Mouse (Mus musculus): ENCODE results near the gene Zfp36l1.

The Zfp36l1 gene

GRCm38 (mm10) chr12:80112852-80113551 is at the start of gene Zfp36l1:
Zfp36l1 (minus strand) TSS chr12:80113013.
- DNase-seq (ENCODE audit: low read depth, low spot score): no peak

GRCm38 (mm10) chr12:80162448-80162847 is 49.6 kb upstream of the Zfp36l1 start:
- no peak for DNase-seq (ENCODE audit: low read depth, low spot score)

DNA sequence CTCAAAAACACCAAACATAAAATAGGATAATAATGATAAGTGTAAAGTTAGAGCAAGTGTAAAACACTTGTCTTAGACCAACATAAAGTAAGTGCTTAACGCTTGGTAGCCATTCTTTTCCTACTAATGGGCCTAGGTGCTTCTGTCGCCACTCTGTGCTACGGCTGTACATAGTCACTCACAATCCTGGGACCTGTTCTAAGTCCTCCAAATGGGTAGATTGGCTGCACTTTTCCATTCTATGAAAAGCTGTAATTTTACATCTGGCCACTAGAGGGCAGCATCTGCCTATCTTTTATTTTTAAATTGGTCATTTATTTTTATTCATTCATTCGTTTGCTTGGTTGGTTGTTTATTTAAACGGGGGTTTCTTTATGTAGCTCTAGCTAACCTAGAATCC is 44.9 kb upstream of the Zfp36l1 start:
- no peak for DNase-seq (ENCODE audit: low read depth, low spot score)

- no peak for DNase-seq (ENCODE audit: low read depth, low spot score)
Observed at GRCm38 (mm10) chr12:80153687-80154326, 41.0 kb upstream of the Zfp36l1 start.

DNA sequence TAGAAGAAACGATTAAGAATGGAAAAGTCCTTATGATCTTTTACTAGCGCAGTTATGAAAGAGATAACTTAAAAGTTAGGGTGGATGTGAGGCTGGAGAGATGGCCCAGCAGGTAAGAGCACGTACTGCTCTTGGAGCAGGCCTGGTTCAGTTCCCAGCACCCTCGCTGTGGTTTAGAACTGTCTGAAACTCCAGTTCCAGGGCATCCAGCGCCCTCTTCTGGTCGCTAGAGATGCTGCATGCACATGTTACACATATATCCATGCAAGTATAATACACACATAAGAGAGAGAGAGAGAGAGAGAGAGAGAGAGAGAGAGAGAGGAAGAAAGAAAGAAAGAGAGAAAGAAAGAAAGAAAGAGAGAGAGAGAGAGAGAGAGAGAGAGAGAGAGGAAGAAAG is 40.3 kb upstream of the Zfp36l1 start:
- DNase-seq (ENCODE audit: low read depth, low spot score): no peak

GRCm38 (mm10) chr12:80151821-80152220 is 39.0 kb upstream of the Zfp36l1 start:
- DNase-seq (ENCODE audit: low read depth, low spot score): no peak

- no peak for DNase-seq (ENCODE audit: low read depth, low spot score)
Observed at GRCm38 (mm10) chr12:80150624-80151023, 37.8 kb upstream of the Zfp36l1 start.

- DNase-seq (ENCODE audit: low read depth, low spot score): no peak
Observed at GRCm38 (mm10) chr12:80147563-80148214, 34.9 kb upstream of the Zfp36l1 start.

DNA sequence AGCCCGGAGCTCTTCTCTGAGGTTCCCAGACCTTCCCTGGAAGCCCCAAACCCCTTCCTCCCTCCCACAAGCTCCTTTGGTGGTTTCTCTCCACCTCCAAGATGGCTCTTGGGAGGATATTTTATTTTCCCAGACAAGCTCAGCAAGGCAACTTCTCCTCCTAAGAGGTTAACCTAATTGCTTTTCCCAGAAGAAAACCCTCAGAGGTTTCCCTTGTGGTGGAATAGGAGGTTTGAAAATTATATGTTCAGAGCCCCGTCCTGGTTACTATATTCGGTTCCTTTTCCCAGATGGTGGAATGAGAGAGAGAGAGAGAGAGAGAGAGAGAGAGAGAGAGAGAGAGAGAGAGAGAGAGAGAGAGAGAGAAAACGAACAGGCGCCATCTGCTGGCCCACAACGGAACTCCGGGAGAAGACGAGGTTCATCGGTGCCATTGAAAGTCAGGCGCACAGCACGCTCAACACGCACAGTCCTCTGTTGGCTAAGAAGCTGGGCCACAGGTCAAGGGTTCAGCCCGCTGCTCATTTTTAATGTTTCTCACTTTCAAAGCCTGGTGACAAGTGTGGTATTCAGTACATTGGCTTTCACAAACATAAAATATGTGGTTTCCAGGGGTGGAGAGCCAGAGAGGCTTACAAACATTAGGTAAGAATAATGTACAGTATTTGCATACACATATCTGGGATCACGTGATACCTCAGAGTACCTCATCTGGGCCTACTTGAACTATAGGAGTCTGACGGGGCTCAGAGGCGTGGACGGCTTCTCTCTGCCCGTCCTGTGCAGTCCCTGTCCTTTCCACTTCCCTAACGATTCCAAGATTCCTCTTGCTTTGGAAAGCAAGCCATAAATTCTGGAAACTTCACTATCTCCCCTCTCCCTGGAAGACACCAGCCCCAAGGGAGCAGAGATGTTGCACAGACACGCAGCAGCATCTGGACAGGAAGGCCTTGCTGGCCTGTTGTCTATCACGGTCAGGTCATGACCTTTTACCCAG is 33.7 kb upstream of the Zfp36l1 start:
- DNase-seq (ENCODE audit: low read depth, low spot score): peak; percentile 67

DNA sequence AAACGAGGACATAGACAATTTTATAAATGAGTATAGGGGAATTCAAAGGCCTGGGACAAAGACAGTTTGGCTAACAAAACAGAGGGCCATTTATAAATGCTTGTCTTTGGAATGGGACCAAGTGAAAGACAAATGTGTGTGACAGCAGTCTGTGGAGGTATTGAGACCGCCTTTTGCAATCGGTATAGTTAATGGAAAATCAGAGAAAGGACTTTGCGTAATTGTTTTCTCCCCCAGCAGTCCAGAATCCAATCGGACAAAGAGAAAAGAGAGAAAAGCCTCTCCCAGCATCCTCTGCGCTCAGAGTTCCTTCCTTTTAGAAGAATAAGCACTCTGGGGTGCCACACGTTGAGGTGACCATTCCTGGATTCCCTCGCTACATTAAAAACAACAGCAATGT is 32.6 kb upstream of the Zfp36l1 start:
- DNase-seq (ENCODE audit: low read depth, low spot score): no peak

DNA sequence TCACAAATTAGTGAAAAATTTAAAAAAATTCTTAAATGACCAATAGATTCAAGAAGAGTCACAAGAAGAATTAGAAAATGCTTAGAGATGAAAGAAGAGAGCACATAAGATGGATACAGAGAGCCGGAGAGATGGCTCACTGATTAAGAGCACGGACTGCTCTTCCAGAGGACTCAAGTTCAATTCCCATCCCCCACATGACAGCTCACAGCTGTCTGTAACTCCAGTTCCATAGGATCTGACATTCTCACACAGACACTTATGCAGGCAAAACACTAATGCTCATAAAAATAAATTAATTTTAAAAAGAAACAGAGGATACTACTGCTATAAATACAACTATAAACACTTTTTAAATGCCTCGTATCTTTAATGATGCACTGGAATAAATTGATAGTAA is 32.0 kb upstream of the Zfp36l1 start:
- no peak for DNase-seq (ENCODE audit: low read depth, low spot score)

DNA sequence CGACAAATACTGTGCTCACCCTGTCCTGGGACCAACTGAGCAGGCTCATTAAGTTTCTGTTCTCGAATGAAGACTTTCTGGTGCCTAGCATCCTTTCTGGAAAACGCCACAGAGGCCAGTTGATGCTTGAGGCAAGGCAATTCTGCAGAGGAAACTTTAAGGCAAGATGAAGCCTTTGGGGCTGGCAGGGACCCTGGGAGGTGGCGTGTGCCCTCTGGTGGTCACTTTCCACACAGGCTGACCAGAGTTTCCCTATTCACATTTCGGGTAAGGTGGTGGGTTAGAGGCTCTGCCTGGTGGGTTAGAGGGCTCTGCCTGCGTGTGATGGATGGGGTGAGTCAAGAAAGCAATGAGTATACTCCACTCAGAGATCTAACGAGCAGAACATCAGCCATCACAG is 28.7 kb upstream of the Zfp36l1 start:
- DNase-seq (ENCODE audit: low read depth, low spot score): no peak

DNA sequence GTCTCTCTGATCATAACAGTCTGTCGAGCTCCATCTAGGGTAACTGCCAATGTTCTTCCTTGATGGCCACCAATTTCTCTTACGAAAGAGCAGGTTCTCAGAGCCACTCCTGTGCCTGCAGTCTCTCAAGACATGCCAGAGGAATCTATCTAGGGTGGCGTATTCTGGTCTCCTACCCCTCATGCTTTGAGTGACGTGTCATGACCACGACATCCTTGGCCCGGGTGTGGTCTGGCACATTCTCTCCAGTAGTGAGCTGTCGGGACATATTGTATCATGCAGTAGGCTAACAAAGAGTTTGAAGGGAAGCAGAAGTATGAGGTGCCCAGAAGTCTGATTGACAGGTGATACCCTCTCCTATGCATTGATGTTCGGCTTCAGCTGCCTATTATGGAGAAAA is 28.2 kb upstream of the Zfp36l1 start:
- no peak for DNase-seq (ENCODE audit: low read depth, low spot score)

DNA sequence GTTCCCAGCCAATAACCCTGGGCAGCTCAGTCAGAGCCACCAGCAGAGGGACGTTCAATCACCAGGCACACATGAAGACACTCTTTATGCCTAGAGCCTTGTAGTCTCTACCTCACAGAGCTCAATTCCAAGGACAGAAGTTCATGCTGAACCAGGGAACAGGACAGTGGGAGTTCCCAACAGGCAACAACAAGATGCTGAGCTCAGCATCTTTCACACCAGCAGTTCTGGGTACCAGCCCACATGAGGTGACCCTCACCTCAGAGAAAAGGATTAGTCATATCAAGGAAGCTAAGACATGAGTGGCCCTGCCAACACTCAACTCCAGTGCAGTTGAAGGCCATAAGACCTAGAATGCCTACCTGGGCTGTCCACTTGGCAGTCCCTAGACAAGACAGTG is 24.9 kb upstream of the Zfp36l1 start:
- no peak for DNase-seq (ENCODE audit: low read depth, low spot score)

DNA sequence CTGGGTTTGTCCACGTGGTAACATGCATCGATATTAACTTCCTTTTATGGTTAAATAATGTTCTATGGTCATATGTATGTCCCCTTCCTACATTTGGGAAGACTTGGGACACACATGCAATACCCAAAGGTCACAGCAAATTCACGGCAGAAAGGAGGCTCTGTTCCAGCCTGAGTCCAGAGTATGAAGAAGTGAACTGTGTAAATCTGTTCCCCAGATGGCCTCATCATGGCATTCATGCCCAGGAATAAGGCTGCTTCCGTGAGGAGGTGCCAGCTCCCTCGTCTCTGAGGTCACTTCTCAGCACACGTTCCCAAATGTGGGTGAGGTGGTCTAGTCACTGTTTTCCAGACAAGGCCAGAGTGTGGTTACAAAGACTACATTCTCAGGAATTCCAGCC is 24.4 kb upstream of the Zfp36l1 start:
- DNase-seq (ENCODE audit: low read depth, low spot score): no peak

DNA sequence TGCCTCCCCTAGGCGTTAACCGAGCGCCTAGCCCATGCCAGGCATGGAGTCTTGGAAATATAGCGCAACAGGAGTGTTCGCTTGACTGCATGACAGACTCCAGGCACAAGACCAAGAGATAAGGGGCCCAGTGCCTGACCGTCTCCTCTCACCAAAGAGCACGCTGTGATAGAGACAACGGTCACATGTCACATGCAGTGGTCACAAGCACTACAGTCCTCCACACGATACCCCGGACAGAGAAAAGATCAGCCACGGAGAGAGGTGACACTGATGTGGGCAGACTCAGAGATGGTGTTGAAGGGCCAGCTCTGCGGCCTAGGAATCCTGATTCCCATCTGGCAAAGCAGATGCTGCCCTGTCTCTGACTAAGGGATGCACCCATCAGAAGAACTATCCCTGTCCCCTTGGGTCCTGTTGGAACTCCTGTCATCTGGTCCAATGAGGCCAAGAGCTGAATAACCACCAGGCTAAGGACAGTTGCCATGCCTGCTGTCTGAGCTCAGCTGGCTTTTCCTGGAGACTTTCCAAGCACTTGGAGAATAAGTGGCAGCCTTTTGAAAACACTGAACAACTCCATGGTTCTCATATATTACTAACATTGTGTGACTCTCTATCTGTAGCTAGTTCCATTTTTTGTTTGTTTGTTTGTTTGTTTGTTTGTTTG is 23.6 kb upstream of the Zfp36l1 start:
- no peak for DNase-seq (ENCODE audit: low read depth, low spot score)

DNA sequence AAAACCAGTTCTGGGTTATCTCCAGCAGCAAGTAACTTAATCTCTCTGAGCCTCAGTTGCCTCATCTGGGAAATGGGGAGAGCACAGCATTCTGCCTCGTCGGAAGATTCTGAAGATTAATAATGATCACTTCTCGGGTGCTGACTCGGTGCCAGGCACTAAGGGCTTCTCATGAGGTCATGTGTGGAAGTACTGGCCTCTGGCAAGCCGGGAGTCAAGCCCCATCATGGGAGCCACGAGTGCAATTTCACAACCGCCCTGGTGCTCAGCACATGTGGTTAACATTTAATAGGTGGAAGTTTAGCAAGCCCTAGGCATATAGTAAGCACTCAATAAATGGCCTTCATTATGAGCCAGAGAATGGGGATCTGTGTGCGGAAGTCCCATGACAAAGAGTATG is 22.4 kb upstream of the Zfp36l1 start:
- no peak for DNase-seq (ENCODE audit: low read depth, low spot score)

DNA sequence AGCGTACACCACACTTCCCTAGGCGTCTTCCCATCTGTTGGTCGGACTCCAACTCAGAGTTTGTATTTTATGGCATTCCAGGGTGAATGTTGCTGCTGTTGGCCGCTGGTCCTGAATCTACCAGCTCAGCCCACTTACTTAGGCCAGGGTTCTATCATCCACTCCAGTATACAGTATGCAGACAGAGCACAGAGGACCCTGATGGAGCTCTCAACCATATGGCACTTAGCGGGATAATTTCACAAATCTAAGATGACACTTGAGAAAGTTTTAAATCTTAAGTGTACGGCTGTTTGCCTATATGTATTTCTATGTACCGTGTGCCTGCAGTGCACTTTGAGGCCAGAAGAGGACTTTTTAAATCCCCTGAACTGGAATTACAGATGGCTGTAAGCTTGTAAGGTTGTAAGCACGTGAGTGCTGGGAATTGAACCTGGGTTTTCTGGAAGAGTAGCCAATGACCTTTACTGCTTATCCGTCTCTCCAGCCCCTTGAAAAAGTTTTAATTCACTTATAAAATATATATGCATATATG is 20.3 kb upstream of the Zfp36l1 start:
- no peak for DNase-seq (ENCODE audit: low read depth, low spot score)

GRCm38 (mm10) chr12:80132250-80133003 is 19.6 kb upstream of the Zfp36l1 start:
- DNase-seq (ENCODE audit: low read depth, low spot score): peak; percentile 79
